Mouse (Mus musculus) urinary bladder, postnatal 36 days (tissue): ENCODE measurements at regions not wholly inside any gene's neighbourhood (a gene's known extent, or its start where the extent isn't known, plus 50 kb on each side); places are given as distances from the start of the nearest gene placed in this dataset.
A peak's percentile ranks its signal among the peaks of the same experiment; 100 is the strongest.

Source experiments
- DNase-seq, 2 experiments: peaks; one replicate each; pipeline ENCODE4 v3.0.0; 2022; ENCODE audit warnings: low spot score in 2 of 2, mixed read lengths in 1 of 2

DNA sequence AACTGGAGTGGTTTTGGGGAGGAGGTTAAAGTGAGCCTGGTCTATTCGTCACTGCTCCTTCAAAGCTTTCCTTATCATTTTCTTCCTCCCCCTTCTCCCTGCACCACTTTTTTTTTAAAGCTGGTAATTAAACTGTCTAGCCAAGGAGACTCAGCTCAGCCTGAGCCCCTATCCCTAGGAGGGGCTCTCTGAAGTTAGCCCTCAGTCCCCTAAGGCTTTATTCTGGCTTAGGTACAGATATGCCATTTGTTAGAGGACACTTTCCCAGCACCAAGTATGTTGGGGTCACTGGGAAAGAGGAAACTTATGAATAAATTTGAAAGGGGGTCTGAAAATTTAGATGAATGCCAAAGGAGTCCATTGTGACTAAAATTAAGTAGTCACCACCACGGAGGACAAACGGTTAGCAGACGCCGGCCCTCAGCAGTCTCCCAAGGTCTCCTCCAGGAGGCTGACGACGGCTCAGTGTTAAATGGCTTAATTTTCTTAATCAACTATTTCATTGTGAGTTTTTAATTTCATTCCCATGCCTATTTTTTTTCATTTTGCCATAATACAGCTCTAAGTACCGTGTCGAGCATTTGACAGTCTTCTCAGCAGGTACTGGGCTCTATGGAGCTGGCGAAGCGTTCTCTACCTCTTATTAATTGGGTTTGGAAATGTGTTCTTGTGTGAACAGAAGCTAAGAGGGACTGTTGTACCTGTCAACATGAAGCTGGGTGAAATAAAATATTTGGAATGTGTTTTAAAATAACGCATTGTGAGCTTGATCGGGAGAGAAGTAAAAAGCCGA is 370.6 kb upstream of the Cited2 start:
- DNase-seq, result no peak

- DNase-seq, result peak in 1 of 2 experiments; percentile 58
These were observed 367.5 kb upstream of the Cited2 start for GRCm38 (mm10) chr10:17355476-17355875.

- no peak for DNase-seq
These were observed 367.0 kb upstream of the Cited2 start for GRCm38 (mm10) chr10:17356041-17356440.

DNA sequence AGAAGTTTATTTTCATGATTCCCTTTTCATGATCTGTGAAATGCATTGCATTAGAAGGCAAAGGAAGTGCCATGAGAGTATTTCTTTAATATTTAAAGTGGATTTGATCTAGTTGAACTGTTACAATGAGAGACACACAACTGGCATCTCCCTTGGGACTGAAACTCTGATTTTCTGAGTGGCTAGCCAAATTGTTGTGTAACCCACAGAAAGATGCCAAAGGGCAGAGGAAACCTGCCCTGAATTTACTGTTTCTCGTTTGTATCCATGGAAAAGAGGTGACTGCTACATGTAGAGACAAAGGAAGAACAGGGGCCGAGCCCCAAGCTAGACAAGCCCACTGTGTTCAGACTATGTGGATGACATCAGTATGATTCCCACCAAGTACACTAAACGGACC is 360.4 kb upstream of the Cited2 start:
- DNase-seq, result peak in 1 of 2 experiments; percentile 16

DNA sequence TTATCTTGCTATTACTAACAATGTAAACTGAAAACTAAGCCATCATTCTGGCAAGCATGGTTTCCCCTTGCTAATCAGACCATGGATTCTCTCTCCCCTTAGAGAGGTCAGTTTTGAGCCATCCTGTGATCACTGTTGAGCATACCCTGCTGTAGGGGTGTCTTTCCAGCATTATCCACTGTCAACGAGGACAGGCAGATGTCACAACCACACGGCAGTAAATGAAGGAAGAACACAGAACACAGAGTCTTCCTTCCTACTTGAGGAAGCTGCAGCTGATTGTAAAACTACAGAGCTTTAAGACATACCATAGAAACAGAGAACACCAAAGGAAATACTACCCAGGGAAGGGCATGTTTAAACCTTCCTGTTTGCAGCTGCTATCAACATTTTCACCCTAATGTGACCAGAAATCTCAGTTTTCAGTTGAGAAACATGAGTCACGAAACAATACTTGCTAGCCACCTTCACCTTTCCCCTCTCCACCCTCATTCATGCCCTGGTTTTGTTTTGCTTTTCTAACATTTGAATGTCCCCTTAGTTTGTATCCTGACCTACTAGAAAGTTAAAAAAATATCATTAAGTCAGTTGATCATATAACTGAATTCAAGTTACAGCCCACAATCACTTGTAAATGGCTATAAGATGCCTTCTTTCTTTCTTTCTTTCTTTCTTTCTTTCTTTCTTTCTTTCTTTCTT is 356.8 kb upstream of the Cited2 start:
- DNase-seq, result no peak

DNA sequence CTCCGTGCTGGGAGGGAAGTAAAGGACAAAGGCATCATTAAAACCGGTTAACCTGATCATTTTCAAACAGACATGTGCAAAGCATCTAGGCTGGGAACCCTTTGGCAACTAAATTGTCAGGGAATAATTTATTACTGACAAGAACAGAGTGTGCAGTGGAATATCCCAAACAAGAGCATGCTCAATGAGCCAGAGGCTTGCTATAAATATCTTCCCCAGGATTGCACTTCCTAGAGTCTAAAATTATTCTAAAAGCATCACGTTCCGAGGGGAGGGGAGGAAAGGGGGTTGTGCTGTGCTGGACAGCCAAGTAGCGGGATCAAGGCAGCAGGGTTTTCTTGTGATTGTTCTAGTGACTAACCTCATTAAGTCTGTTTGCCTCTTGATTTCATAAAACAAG is 356.0 kb upstream of the Cited2 start:
- DNase-seq, result peak in 1 of 2 experiments; percentile 25

GRCm38 (mm10) chr10:17367430-17367829 is 355.6 kb upstream of the Cited2 start:
- DNase-seq, result no peak

GRCm38 (mm10) chr10:17368636-17369035 is 354.4 kb upstream of the Cited2 start:
- DNase-seq, result no peak

GRCm38 (mm10) chr10:17372905-17373304 is 350.1 kb upstream of the Cited2 start:
- no peak for DNase-seq

DNA sequence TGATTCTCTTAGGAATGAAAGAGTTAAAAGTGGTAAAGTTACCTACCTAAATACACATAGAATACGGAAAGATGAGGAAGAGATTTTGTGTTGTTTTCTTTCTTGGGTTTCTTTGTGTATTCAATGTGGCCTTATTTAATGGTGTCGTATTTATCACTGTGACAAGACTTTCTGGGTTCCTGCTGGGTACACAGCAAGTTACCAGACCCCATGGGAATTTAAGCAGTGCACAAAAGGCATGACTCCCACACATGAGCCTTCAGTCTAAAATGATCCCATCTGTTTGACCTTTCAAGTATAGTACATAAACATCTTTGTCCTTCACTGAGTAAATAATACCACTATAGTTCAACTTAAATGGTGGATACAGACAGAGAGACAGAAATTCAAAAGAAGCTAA is 349.0 kb upstream of the Cited2 start:
- DNase-seq, result no peak

- DNase-seq, result no peak
These were observed 340.0 kb upstream of the Cited2 start for GRCm38 (mm10) chr10:17382990-17383389.

DNA sequence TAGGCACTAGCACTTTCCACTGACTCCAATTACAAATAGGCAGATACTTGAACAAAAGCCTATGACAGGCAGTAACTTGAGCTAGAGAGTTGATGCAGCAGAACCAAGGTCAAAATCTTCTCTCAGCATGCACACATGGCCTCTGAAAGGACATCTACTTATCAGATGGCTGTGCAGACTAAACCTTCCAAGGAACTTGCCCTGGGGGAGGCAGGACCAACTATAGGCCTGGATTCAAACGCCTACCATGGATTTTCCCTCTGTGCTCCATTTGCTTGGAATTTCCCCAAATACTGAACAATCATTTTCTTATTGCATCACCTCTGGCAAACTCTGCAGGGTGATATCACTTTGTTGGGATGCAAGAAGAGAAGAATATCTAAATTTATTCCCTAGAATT is 337.8 kb upstream of the Cited2 start:
- DNase-seq, result peak in 1 of 2 experiments; percentile 13

GRCm38 (mm10) chr10:17387296-17387695 is 335.7 kb upstream of the Cited2 start:
- DNase-seq, result no peak

GRCm38 (mm10) chr10:17395495-17396224 is 327.4 kb upstream of the Cited2 start:
- DNase-seq, result no peak

- DNase-seq, result no peak
These were observed 319.1 kb upstream of the Cited2 start for GRCm38 (mm10) chr10:17403899-17404298.

DNA sequence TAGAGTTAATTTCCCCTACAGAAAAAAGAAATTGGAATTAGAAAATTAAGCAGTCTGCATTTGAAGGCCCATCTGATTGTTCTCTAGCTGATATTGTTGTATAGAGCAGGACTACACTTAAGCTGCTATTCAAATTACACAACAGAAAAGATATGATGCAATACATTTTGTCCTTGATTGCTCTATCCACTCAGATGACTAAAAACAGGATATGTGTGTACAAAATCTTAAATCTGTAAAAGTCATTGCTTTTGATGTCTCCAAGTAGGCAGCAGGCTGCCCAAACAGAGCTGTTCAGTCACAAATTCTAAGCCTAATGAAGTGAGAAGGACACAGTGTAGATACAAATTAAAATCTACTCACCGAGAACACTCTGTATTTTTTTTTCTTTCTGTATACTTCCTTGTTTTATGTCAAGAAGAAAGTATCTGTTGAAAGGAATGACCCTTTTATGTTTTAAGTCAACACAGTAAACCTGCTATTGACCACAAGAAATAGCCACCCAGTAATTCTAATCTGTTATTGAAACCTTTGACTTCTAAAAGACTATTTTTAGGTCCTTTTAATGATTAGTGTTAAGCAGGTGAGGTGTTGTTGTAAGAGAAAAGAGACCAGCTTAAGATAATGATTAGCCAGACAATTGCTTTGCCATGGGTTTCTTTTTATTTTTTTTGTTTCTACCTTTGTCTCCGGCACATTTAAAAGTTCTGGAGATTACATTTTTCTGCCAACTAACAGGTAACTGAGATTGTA is 315.0 kb upstream of the Cited2 start:
- no peak for DNase-seq

DNA sequence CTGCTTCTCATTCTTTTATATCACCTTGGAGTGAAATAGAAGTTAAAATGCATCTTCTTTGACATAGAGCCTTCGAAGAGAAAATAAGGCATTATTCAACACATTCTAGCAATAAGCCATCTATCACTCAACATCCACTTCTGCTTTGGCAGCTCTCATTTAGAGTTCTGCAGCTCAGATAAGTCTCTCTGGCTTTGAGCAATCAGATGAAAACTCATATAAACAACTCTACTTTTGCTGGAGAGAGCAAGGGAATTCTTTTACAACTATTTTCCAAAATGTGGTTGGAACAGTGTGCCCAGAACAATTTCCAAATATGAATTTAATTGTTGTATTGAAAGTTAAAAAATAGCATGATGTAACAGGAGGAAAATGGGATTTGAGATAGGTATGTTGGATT is 314.2 kb upstream of the Cited2 start:
- DNase-seq, result no peak

- peak; percentile 19 to 40 for DNase-seq
These were observed 311.6 kb upstream of the Cited2 start for GRCm38 (mm10) chr10:17411300-17411987.

GRCm38 (mm10) chr10:17415112-17415511 is 307.9 kb upstream of the Cited2 start:
- DNase-seq, result no peak

DNA sequence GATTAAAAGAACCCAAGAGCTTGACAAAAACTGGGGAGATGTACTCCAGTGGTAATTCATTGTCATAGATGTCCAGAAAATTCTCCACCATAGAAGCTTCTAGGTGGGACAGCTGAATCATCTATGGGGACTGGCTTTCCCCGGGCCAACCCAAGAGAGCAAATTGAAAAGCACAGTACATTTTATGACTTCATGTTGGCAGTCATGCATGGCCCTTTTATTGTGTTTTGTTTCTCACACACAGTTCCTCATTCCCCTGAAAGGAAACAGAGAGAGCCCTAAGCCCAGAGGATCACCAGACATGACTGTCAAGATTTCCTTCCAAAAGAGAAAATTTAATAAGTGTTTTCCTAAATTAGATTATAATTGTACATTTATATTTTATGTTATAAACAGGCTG is 306.9 kb upstream of the Cited2 start:
- DNase-seq, result no peak

GRCm38 (mm10) chr10:17417394-17417793 is 305.6 kb upstream of the Cited2 start:
- DNase-seq, result no peak
